Mouse (Mus musculus): ENCODE results near the gene Nsd2. TPM values are rescaled to one million over a fixed set of nuclear protein-coding genes. Genes with fewer than 3 reads are reported as not detected.
"Not testable (repeated sequence)": the region's sequence is repeated elsewhere in the genome, so short reads cannot be mapped to it uniquely, and the experiment has no call there.

Nsd2 gene
- total RNA-seq, 2 experiments from 2014 or later: 61.0 to 88.7 TPM

GRCm38 (mm10) chr5:33922566-33922965 is 102.0 kb downstream of the Nsd2 start:
- no peak for ATAC-seq (ENCODE audit: poor library complexity, severe bottlenecking)

GRCm38 (mm10) chr5:33926170-33926569 is 105.6 kb downstream of the Nsd2 start:
- ATAC-seq (ENCODE audit: poor library complexity, severe bottlenecking): no peak

GRCm38 (mm10) chr5:33932413-33932812 is 111.9 kb downstream of the Nsd2 start:
- peak; percentile 55 for ATAC-seq (ENCODE audit: poor library complexity, severe bottlenecking)

- no peak for ATAC-seq (ENCODE audit: poor library complexity, severe bottlenecking)
Observed at GRCm38 (mm10) chr5:33934081-33934480, 113.6 kb downstream of the Nsd2 start.

GRCm38 (mm10) chr5:33934877-33935276 is 114.4 kb downstream of the Nsd2 start:
- no peak for ATAC-seq (ENCODE audit: poor library complexity, severe bottlenecking)

GRCm38 (mm10) chr5:33935700-33936111 is 115.2 kb downstream of the Nsd2 start:
- no peak; the same call in 1 of the 2 replicates for ATAC-seq (ENCODE audit: poor library complexity, severe bottlenecking)

GRCm38 (mm10) chr5:33936120-33936707 is 115.7 kb downstream of the Nsd2 start, which contains the start of gene Nelfa:
Gene Nelfa (minus strand): TSS chr5:33936413.
- ATAC-seq (ENCODE audit: poor library complexity, severe bottlenecking): peak; percentile 89

- no peak for ATAC-seq (ENCODE audit: poor library complexity, severe bottlenecking)
Observed at GRCm38 (mm10) chr5:33937230-33937629, 116.7 kb downstream of the Nsd2 start.

GRCm38 (mm10) chr5:33938448-33938847 is 117.9 kb downstream of the Nsd2 start:
- peak; percentile 50 for ATAC-seq (ENCODE audit: poor library complexity, severe bottlenecking)

GRCm38 (mm10) chr5:33947035-33947434 is 126.5 kb downstream of the Nsd2 start:
- ATAC-seq (ENCODE audit: poor library complexity, severe bottlenecking): not testable (repeated sequence)

Other genes with a start within 250 kb of the Nsd2 start
- gene Fam53a, start 191.1 kb upstream of the Nsd2 start, total RNA-seq (2015): 14.0 and 14.4 TPM in 2 replicates
- gene Fam53a, start 191.1 kb upstream of the Nsd2 start, total RNA-seq (2017): 8.2 and 9.4 TPM in 2 replicates
- 0.32 and 0.36 TPM in 2 replicates for gene Gm9903, start 190.8 kb upstream of the Nsd2 start, total RNA-seq (2015)
- 0.07 and 0.57 TPM in 2 replicates for gene Gm9903, start 190.8 kb upstream of the Nsd2 start, total RNA-seq (2017)
- 215 and 221 TPM in 2 replicates for gene Slbp, start 168.2 kb upstream of the Nsd2 start, total RNA-seq (2015)
- gene Slbp, start 168.2 kb upstream of the Nsd2 start, total RNA-seq (2017): 234 and 254 TPM in 2 replicates
- gene Tacc3, start 162.6 kb upstream of the Nsd2 start, total RNA-seq (2015): 162 and 163 TPM in 2 replicates
- gene Tacc3, start 162.6 kb upstream of the Nsd2 start, total RNA-seq (2017): 165 and 193 TPM in 2 replicates
- 14.4 and 16.5 TPM in 2 replicates for gene Tmem129, start 162.3 kb upstream of the Nsd2 start, total RNA-seq (2015)
- gene Tmem129, start 162.3 kb upstream of the Nsd2 start, total RNA-seq (2017): 14.4 and 15.0 TPM in 2 replicates
- gene Fgfr3, start 99.1 kb upstream of the Nsd2 start, total RNA-seq (2015): 0.30 TPM in 1 of 2 replicates, not detected in the other
- gene Fgfr3, start 99.1 kb upstream of the Nsd2 start, total RNA-seq (2017): not detected in 2 replicates
- 12.7 and 15.3 TPM in 2 replicates for gene Letm1, start 37.9 kb upstream of the Nsd2 start, total RNA-seq (2015)
- 17.0 and 19.8 TPM in 2 replicates for gene Letm1, start 37.9 kb upstream of the Nsd2 start, total RNA-seq (2017)
- 26.5 and 28.4 TPM in 2 replicates for gene Nelfa, start 115.7 kb downstream of the Nsd2 start, total RNA-seq (2015)
- 25.6 and 30.7 TPM in 2 replicates for gene Nelfa, start 115.7 kb downstream of the Nsd2 start, total RNA-seq (2017)
- 0.48 and 1.5 TPM in 2 replicates for gene Gm1673, start 162.7 kb downstream of the Nsd2 start, total RNA-seq (2015)
- 2.0 and 3.8 TPM in 2 replicates for gene Gm1673, start 162.7 kb downstream of the Nsd2 start, total RNA-seq (2017)
- 4.9 and 6.3 TPM in 2 replicates for gene Nat8l, start 175.3 kb downstream of the Nsd2 start, total RNA-seq (2015)
- gene Nat8l, start 175.3 kb downstream of the Nsd2 start, total RNA-seq (2017): 6.7 and 8.4 TPM in 2 replicates